In genomic region chr4:45606578-45606977, GRCm38 (mm10) we compare ENCODE assay signal across 13 mouse cellular contexts.
DNase-seq lines count a peak whose midpoint lies in the region; ATAC-seq and TF ChIP-seq lines count a peak whose summit lies in the region.
"Had no signal": no experiment of that assay in that cellular context is flagged by ENCODE, and none has a peak within 500 bp of the region (broad histone marks: within the 10 kb centered on the region; RNA-seq: fewer than 3 reads in every experiment).

No protein-coding gene starts in this region.

- no peak for TF ChIP-seq RAD21 in CH12.LX (IDR thresholded peaks at IDR 0.05; ENCODE audit: low read depth, low read length)

- TF ChIP-seq POLR2A in CH12.LX (IDR thresholded peaks at IDR 0.05; ENCODE audit: low read depth, low read length), result no peak

- peak; percentile 78 for DNase-seq in heart, embryonic 10.5 days (ENCODE audit: low spot score)
- DNase-seq in heart, adult 9 months (ENCODE audit: low spot score in 2 of 2), result no peak
- peak; percentile 21 for DNase-seq in liver, postnatal 0 days
- no peak for DNase-seq in CH12.LX (ENCODE audit: extremely low read depth)
- peak; percentile 63 for DNase-seq in adrenal gland, postnatal 25 days
- DNase-seq in thymus, postnatal 4 days, result no peak
- DNase-seq: kidney, postnatal 14 days; right cerebral cortex, postnatal 25 days had no signal

- no peak overlapping the region for H3K27ac ChIP-seq in heart, embryonic 10.5 days
- H3K27ac ChIP-seq in liver, postnatal 0 days (ENCODE audit: low read depth), result no peak overlapping the region
- H3K27ac ChIP-seq in liver, embryonic 12.5 days, result no peak overlapping the region
- H3K27ac ChIP-seq in CH12.LX (ENCODE audit: insufficient read depth, low read depth), result no peak overlapping the region
- H3K27ac ChIP-seq: forebrain, embryonic 13.5 days; liver, embryonic 15.5 days had no signal

- H3K27me3 ChIP-seq in heart, embryonic 10.5 days (ENCODE audit: insufficient read depth, poor library complexity, severe bottlenecking), result no peaks in the 10 kb centered on the region
- no peaks in the 10 kb centered on the region for H3K27me3 ChIP-seq in liver, postnatal 0 days (ENCODE audit: insufficient read depth, low read length)
- H3K27me3 ChIP-seq in liver, embryonic 12.5 days (replicated peaks), result no peaks in the 10 kb centered on the region
- H3K27me3 ChIP-seq in CH12.LX (replicated peaks), result no peaks in the 10 kb centered on the region
- H3K27me3 ChIP-seq: forebrain, embryonic 13.5 days had no signal

- in situ Hi-C loops in CH12.LX (cut with MboI; ENCODE audit: low pct_ligation_motif_present, low pct_unique_long_range_greater_than_20kb, low sequenced_read_pairs), result no loop called here

- no peaks in the 10 kb centered on the region for H3K79me2 ChIP-seq in CH12.LX (replicated peaks; ENCODE audit: control insufficient read depth, extremely low read depth, insufficient read depth, poor library complexity, severe bottlenecking)

- no peaks in the 10 kb centered on the region for H3K36me3 ChIP-seq in heart, embryonic 10.5 days
- no peaks in the 10 kb centered on the region for H3K36me3 ChIP-seq in liver, postnatal 0 days (replicated peaks; ENCODE audit: insufficient read depth, low read length)
- no peaks in the 10 kb centered on the region for H3K36me3 ChIP-seq in liver, embryonic 12.5 days
- H3K36me3 ChIP-seq in CH12.LX (replicated peaks in 1 of 2; ENCODE audit: control insufficient read depth in 1 of 2, insufficient read depth in 1 of 2, low read length in 1 of 2), result no peaks in the 10 kb centered on the region
- H3K36me3 ChIP-seq: liver, embryonic 15.5 days had no signal

- TF ChIP-seq EP300 in liver, postnatal 0 days (IDR thresholded peaks at IDR 0.05; ENCODE audit: low read depth), result no peak
- no peak for TF ChIP-seq EP300 in CH12.LX (IDR thresholded peaks at IDR 0.05; ENCODE audit: low read length)

- H3K4me3 ChIP-seq in heart, embryonic 10.5 days, result no peak overlapping the region
- no peak overlapping the region for H3K4me3 ChIP-seq in liver, postnatal 0 days (ENCODE audit: low read depth, low read length)
- H3K4me3 ChIP-seq in liver, embryonic 12.5 days, result no peak overlapping the region
- no peak overlapping the region for H3K4me3 ChIP-seq in CH12.LX (replicated peaks in 1 of 3; ENCODE audit: low read depth in 2 of 3, low read length in 2 of 3, poor library complexity in 1 of 3)
- H3K4me3 ChIP-seq: forebrain, embryonic 13.5 days; liver, embryonic 15.5 days; myocyte had no signal

- TF ChIP-seq CTCF in liver, postnatal 0 days (IDR thresholded peaks at IDR 0.05; ENCODE audit: low read depth), result no peak
- no peak for TF ChIP-seq CTCF in CH12.LX (conservative IDR thresholded peaks at IDR 0.05 in 1 of 2, IDR thresholded peaks at IDR 0.05 in 1 of 2; ENCODE audit: low read depth in 2 of 2, low read length in 2 of 2)

- no peak overlapping the region for H3K9ac ChIP-seq in liver, postnatal 0 days (replicated peaks)
- no peak overlapping the region for H3K9ac ChIP-seq in liver, embryonic 12.5 days
- H3K9ac ChIP-seq in CH12.LX (ENCODE audit: insufficient read depth, low read depth), result no peak overlapping the region
- H3K9ac ChIP-seq: forebrain, embryonic 13.5 days; liver, embryonic 15.5 days had no signal

- peaks cover 8% of the 10 kb centered on the region for H3K4me1 ChIP-seq in heart, embryonic 10.5 days
- no peaks in the 10 kb centered on the region for H3K4me1 ChIP-seq in liver, postnatal 0 days (ENCODE audit: insufficient read depth)
- H3K4me1 ChIP-seq in liver, embryonic 12.5 days, result peaks cover 10% of the 10 kb centered on the region
- H3K4me1 ChIP-seq in CH12.LX (ENCODE audit: control insufficient read depth in 1 of 2, insufficient read depth in 2 of 2), result peaks cover 0 to 4% of the 10 kb centered on the region in 2 experiments; a peak in 1 of 4 replicates
- H3K4me1 ChIP-seq: forebrain, embryonic 13.5 days; liver, embryonic 15.5 days had no signal

- 55% methylated on average over 7 of the region's 7 CpGs for WGBS in heart, embryonic 10.5 days
- 39% methylated on average over 7 of the region's 7 CpGs for WGBS in liver, postnatal 0 days (ENCODE audit: insufficient replicate concordance)
- 43% methylated on average over 7 of the region's 7 CpGs for whole genome bisulfite sequencing in liver, embryonic 12.5 days (ENCODE audit: insufficient replicate concordance)

- dilution Hi-C loops in CH12.LX (cut with MboI; ENCODE audit: extremely low pct_ligation_motif_present, extremely low pct_unique_long_range_greater_than_20kb, low sequenced_read_pairs), result no loop called here

- ATAC-seq in liver, postnatal 0 days, result no peak
- ATAC-seq in liver, embryonic 12.5 days, result no peak
- no peak for ATAC-seq in megakaryocyte-erythroid progenitor cell, adult 5-6 weeks (replicated peaks; ENCODE audit: low FRiP score, low TSS enrichment, poor library complexity, severe bottlenecking)
- ATAC-seq: forebrain, embryonic 13.5 days had no signal

- no peaks in the 10 kb centered on the region for H3K9me3 ChIP-seq in heart, embryonic 10.5 days
- H3K9me3 ChIP-seq in liver, postnatal 0 days (ENCODE audit: low read length), result no peaks in the 10 kb centered on the region
- H3K9me3 ChIP-seq in liver, embryonic 12.5 days (replicated peaks), result no peaks in the 10 kb centered on the region
- H3K9me3 ChIP-seq in CH12.LX (replicated peaks; ENCODE audit: low read length), result no peaks in the 10 kb centered on the region
- H3K9me3 ChIP-seq: forebrain, embryonic 13.5 days; liver, embryonic 15.5 days had no signal

- H3K4me2 ChIP-seq in liver, postnatal 0 days (ENCODE audit: low read depth, low read length), result no peak overlapping the region
- no peak overlapping the region for H3K4me2 ChIP-seq in liver, embryonic 12.5 days
- H3K4me2 ChIP-seq in CH12.LX (ENCODE audit: insufficient read depth, low read depth, poor library complexity, severe bottlenecking), result no peak overlapping the region
- H3K4me2 ChIP-seq: forebrain, embryonic 13.5 days; liver, embryonic 15.5 days had no signal

TF ChIP-seq in CH12.LX, 34 proteins besides CTCF, POLR2A, EP300 and RAD21:
- TF ChIP-seq BHLHE40 (IDR thresholded peaks at IDR 0.05; ENCODE audit: low read depth, low read length) (peak; percentile 54), E2F4 (IDR thresholded peaks at IDR 0.05; ENCODE audit: insufficient replicate concordance, low read depth, low read length) (no peak), MAFK (IDR thresholded peaks at IDR 0.05; ENCODE audit: insufficient replicate concordance, low read length) (no peak)

Comparison
In these comparisons a context has a peak if more than half of its experiments do, and no peak if none do; other contexts are left out.
1. DNase-seq: peak in heart, embryonic 10.5 days (single experiment), liver, postnatal 0 days (single experiment) and adrenal gland, postnatal 25 days (single experiment); none in heart, adult 9 months (0 of 2), CH12.LX (single experiment) and thymus, postnatal 4 days (single experiment).